Mouse (Mus musculus) limb, embryonic 14.5 days (tissue): Measurements from ENCODE around the gene Iffo1. TPM values are rescaled to one million over a fixed set of nuclear protein-coding genes. Genes with fewer than 3 reads are reported as not detected.

Experiments
- ATAC-seq: fragments of 200-750 bp; cut with Nextera tagmentation; 2 replicates; pipeline ENCODE4 v1.8.0; 2017; ENCODE audit warnings: low read depth, moderate number of reproducible peaks, moderate TSS enrichment; ENCODE audit not compliant: low FRiP score
- DNase-seq: peaks from one replicate; pipeline ENCODE4 v3.0.0-alpha.2; 2015; ENCODE audit warnings: low spot score
- H3K27ac ChIP-seq: fragments of 300-500 bp; sonication (generic); replicated peaks from 2 replicates; pipeline ENCODE4 v1.5.1; 2014; ENCODE audit warnings: low read depth, mild to moderate bottlenecking, low read length, moderate library complexity, mixed read lengths
- H3K27me3 ChIP-seq: fragments of 300-500 bp; sonication (generic); 2 replicates; pipeline ENCODE4 v1.6.1; 2014; ENCODE audit warnings: low read length, mixed read lengths; ENCODE audit not compliant: control insufficient read depth, insufficient read depth
- H3K36me3 ChIP-seq: fragments of 300-500 bp; sonication (generic); 2 replicates; pipeline ENCODE4 v1.6.1; 2014; ENCODE audit warnings: mild to moderate bottlenecking, low read length, moderate library complexity, mixed read lengths; ENCODE audit not compliant: control insufficient read depth, insufficient read depth
- H3K4me1 ChIP-seq: fragments of 300-500 bp; sonication (generic); 2 replicates; pipeline ENCODE4 v1.6.1; 2014; ENCODE audit warnings: antibody characterized with exemption, low read length, mixed read lengths; ENCODE audit not compliant: control insufficient read depth, insufficient read depth
- H3K4me2 ChIP-seq: fragments of 300-500 bp; sonication (generic); replicated peaks from 2 replicates; pipeline ENCODE4 v1.6.1; 2014; ENCODE audit warnings: low read depth, mild to moderate bottlenecking, low read length, moderate library complexity; ENCODE audit not compliant: severe bottlenecking
- H3K4me3 ChIP-seq: fragments of 300-500 bp; sonication (generic); replicated peaks from 2 replicates; pipeline ENCODE4 v1.5.1; 2014; ENCODE audit warnings: low read length
- H3K9ac ChIP-seq: fragments of 300-500 bp; sonication (generic); 2 replicates; pipeline ENCODE4 v1.6.1; 2014; ENCODE audit warnings: mild to moderate bottlenecking, low read depth, low read length, moderate library complexity; ENCODE audit not compliant: severe bottlenecking
- H3K9me3 ChIP-seq: fragments of 300-500 bp; sonication (generic); 2 replicates; pipeline ENCODE4 v1.6.1; 2016; ENCODE audit warnings: low read length; ENCODE audit not compliant: control insufficient read depth
- POLR2A ChIP-seq: fragments of 200-500 bp; IDR thresholded peaks from 2 replicates; pipeline ENCODE4 v1.8.0; 2012; ENCODE audit warnings: inconsistent platforms, mild to moderate bottlenecking, moderate library complexity, borderline replicate concordance; ENCODE audit not compliant: insufficient read depth, insufficient read length; ENCODE audit errors: extremely low read depth
- WGBS: fragments of 180-500 bp; shearing (Covaris S2); extraction: QIAGEN DNeasy Blood & Tissue Kit; methylation state at CpG from one replicate; pipeline ENCODE4 v1.1.7; 2014; 5-methylcytosine and 5-hydroxymethylcytosine counted together
- polyA plus RNA-seq, 2 experiments: library from polyadenylated mRNA; depleted of rRNA in 1 of 2; stranded (reverse) in 1 of 2; unstranded in 1 of 2; fragments of >200 nt; fragmentation: Nextera tagmentation in 1 of 2; extraction: Ambion mirVana in 1 of 2; gene quantifications; 2 replicates each; pipeline versions ENCODE4 v1.2.1 to v1.2.3; 2012 to 2014

Iffo1 gene
- polyA plus RNA-seq, 2 experiments, result 34.1 to 64.7 TPM

DNA sequence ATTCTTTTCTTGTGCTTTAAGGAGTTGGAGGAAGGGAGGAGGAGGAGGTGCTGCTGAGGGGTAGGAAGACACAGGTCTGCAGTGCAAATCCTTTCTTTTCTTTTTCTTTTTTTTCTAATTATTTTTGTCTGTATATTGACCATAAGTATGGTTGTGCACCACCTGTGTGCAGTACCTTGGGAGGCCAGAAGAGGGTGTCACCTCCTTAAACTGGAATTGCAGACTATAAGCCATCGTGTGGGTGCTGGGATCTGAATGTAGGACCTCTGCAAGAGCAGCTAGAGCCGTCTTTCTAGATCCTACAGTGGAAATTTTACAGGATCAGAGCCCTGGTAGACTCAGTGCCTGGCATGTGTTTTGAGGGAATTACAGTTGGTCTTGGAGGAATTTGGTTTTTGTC lies 37.3 kb upstream of the Iffo1 start:
- Histone ChIP-seq H3K27me3 (no peaks in the 10 kb centered on the region), H3K4me1 (no peaks in the 10 kb centered on the region), H3K9ac (no peak overlapping the region), H3K36me3 (peaks cover 98% of the 10 kb centered on the region), H3K4me3 (no peak overlapping the region), H3K4me2 (no peak overlapping the region), H3K27ac (no peak overlapping the region), H3K9me3 (no peaks in the 10 kb centered on the region)
- DNase-seq (no peak), ATAC-seq (no peak)
- WGBS, result 92% methylated on average over 2 of the region's 2 CpGs
- no peak for TF ChIP-seq POLR2A

DNA sequence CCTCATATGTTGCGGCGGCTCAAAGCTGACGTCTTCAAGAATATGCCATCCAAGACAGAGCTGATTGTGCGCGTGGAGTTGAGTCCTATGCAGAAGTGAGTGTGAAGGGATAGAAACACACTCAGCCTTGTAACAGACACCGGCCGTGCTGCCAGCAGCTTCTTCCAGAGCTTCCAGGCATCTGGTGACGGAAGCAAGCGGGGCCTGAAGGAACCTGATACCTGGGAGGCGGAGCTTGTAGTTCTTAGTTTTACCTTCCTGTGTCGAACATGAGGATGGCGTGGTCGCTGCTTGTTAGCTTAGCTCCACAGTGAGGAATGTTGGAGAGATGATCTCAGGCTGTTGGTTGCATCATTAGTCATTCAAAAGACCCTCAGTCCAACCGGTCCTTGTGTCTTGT lies 35.7 kb upstream of the Iffo1 start:
- Histone ChIP-seq H3K27ac (no peak overlapping the region), H3K9me3 (no peaks in the 10 kb centered on the region), H3K4me1 (no peaks in the 10 kb centered on the region), H3K4me3 (no peak overlapping the region), H3K27me3 (no peaks in the 10 kb centered on the region), H3K9ac (no peak overlapping the region), H3K4me2 (no peak overlapping the region), H3K36me3 (peaks cover 99% of the 10 kb centered on the region)
- no peak for TF ChIP-seq POLR2A
- 74% methylated on average over 14 of the region's 14 CpGs for WGBS
- no peak for DNase-seq
- ATAC-seq, result no peak

DNA sequence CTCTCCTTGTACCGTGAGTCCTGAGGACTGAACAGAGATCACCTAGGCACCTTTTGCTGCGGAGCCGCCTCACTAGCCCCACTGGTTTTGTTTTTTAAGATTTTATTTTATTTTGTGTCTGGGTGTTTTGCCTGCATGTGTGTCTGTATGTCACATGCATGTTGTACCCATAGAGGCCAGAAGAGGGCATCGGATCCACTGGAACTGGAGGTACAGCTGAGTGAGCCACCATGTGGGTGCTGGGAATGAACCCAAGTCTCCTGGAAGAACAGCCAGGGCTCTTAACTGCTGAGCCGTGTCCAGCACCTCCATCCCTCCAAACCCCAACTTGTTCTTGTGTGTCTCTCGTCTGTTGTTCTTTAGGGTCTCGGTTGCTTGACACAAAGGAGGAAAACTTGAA lies 34.1 kb upstream of the Iffo1 start:
- Histone ChIP-seq H3K9ac (no peak overlapping the region), H3K9me3 (no peaks in the 10 kb centered on the region), H3K27me3 (no peaks in the 10 kb centered on the region), H3K4me2 (no peak overlapping the region), H3K4me3 (no peak overlapping the region), H3K4me1 (no peaks in the 10 kb centered on the region), H3K27ac (no peak overlapping the region), H3K36me3 (peaks cover 98% of the 10 kb centered on the region)
- TF ChIP-seq POLR2A, result no peak
- no peak for ATAC-seq
- no peak for DNase-seq
- 92% methylated on average over 7 of the region's 7 CpGs for WGBS

DNA sequence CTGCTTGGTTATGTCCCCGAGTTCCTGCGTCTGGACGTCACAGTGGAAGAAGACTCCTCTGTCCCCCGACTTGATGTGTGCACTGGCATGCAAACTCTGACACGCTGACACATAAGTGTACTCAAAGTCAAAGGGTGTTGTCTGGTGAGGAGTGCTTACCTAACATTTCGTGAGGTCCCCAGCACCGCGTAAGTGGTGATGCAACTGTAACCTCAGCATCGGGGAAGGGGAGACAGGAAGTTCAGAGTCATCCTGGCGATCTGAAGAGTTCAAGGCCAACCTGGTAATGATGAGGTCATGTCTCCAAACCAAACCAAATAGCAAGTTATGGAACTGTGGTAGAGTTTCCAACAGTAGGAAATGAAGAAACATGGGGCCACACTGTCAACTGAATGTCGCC lies 32.5 kb upstream of the Iffo1 start:
- Histone ChIP-seq H3K27me3 (no peaks in the 10 kb centered on the region), H3K4me1 (no peaks in the 10 kb centered on the region), H3K27ac (no peak overlapping the region), H3K4me3 (no peak overlapping the region), H3K9me3 (no peaks in the 10 kb centered on the region), H3K36me3 (peaks cover 96% of the 10 kb centered on the region), H3K4me2 (no peak overlapping the region), H3K9ac (no peak overlapping the region)
- ATAC-seq (no peak), DNase-seq (no peak)
- 91% methylated on average over 11 of the region's 11 CpGs for WGBS
- TF ChIP-seq POLR2A, result no peak

DNA sequence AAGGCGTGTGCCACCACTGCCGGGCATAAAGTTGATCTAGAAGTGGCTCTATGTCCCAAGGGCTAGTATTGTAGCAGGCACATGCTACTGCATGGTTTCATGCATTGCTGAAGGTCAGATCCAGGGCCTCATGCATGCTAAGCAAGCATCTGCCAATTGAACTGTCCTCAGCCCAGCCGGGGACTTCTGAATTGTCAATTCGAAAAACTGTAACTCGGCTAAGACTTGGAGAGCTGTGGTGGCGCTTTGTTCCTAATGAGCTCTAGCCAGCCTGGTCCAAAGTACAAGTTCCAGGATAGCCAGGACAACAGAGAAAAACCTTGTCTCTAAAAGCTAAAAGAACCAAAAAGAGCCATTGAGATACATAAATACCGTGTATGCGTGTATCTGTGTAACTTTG lies 25.7 kb upstream of the Iffo1 start:
- no peak for ATAC-seq
- 97% methylated on average over 8 of the region's 8 CpGs for WGBS
- no peak for TF ChIP-seq POLR2A
- Histone ChIP-seq H3K4me1 (no peaks in the 10 kb centered on the region), H3K9me3 (no peaks in the 10 kb centered on the region), H3K9ac (no peak overlapping the region), H3K4me3 (no peak overlapping the region), H3K36me3 (peaks cover 96% of the 10 kb centered on the region), H3K27me3 (no peaks in the 10 kb centered on the region), H3K4me2 (no peak overlapping the region), H3K27ac (no peak overlapping the region)
- DNase-seq, result no peak

DNA sequence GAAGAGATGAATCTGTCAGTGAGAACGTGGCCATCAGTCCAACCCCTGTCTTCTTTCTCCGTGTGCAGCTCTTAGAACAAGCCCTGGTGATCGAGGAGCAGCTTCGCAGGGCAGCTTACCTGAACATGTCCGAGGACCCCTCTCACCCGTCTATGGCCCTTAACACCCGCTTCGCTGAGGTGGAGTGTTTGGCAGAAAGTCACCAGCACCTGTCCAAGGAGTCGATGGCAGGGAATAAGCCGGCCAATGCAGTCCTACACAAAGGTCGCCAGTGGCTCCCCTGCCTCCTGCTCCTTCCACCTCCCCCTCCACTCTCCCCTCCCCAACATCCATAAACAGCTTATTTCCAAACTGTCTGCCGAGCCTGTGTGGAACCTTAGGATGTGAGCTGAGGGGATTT lies 16.3 kb upstream of the Iffo1 start:
- no peak overlapping the region for H3K27ac ChIP-seq
- DNase-seq (no peak), ATAC-seq (no peak)
- H3K27me3 ChIP-seq, result no peaks in the 10 kb centered on the region
- WGBS, result 91% methylated on average over 12 of the region's 12 CpGs
- H3K4me1 ChIP-seq, result no peaks in the 10 kb centered on the region
- H3K9me3 ChIP-seq, result no peaks in the 10 kb centered on the region
- no peak overlapping the region for H3K9ac ChIP-seq
- H3K4me3 ChIP-seq, result no peak overlapping the region
- TF ChIP-seq POLR2A, result no peak
- no peak overlapping the region for H3K4me2 ChIP-seq
- peaks cover 72% of the 10 kb centered on the region for H3K36me3 ChIP-seq
